ENCODE assay signal across 10 mouse cellular contexts in genomic region chr12:80344777-80345231, GRCm38 (mm10).
DNase-seq lines count a peak whose midpoint lies in the region; ATAC-seq and TF ChIP-seq lines count a peak whose summit lies in the region.
"Had no signal": no experiment of that assay in that cellular context is flagged by ENCODE, and none has a peak within 500 bp of the region (broad histone marks: within the 10 kb centered on the region; RNA-seq: fewer than 3 reads in every experiment).

No protein-coding gene starts in this region.

- no peaks in the 10 kb centered on the region for H3K9me3 ChIP-seq in forebrain, embryonic 13.5 days (replicated peaks)
- no peaks in the 10 kb centered on the region for H3K9me3 ChIP-seq in forebrain, embryonic 12.5 days
- no peaks in the 10 kb centered on the region for H3K9me3 ChIP-seq in lung, embryonic 14.5 days (ENCODE audit: low read depth, low read length)

- peak overlapping the region; percentile 66 for H3K27ac ChIP-seq in forebrain, embryonic 13.5 days
- H3K27ac ChIP-seq in forebrain, embryonic 12.5 days: no peak overlapping the region
- H3K27ac ChIP-seq in lung, embryonic 14.5 days (ENCODE audit: low read depth): peak overlapping the region; percentile 54; the same call in 1 of the 2 replicates

- peak; percentile 96 for DNase-seq in 3T3-L1 (ENCODE audit: low read depth, low spot score)
- DNase-seq in heart, adult 9 months (ENCODE audit: low spot score in 2 of 2): peak; percentile 36 to 44
- peak; percentile 89 for DNase-seq in lung, embryonic 14.5 days
- DNase-seq in right cerebral cortex, postnatal 25 days: no peak
- DNase-seq in ovary, postnatal 36 days (ENCODE audit: low spot score): no peak
- DNase-seq: cerebellum, adult 11 months had no signal

- H3K4me3 ChIP-seq in forebrain, embryonic 13.5 days: no peak overlapping the region
- H3K4me3 ChIP-seq in forebrain, embryonic 12.5 days (replicated peaks): no peak overlapping the region
- H3K4me3 ChIP-seq in lung, embryonic 14.5 days (ENCODE audit: low read depth, low read length): no peak overlapping the region

- no peaks in the 10 kb centered on the region for H3K27me3 ChIP-seq in forebrain, embryonic 13.5 days
- no peaks in the 10 kb centered on the region for H3K27me3 ChIP-seq in forebrain, embryonic 12.5 days
- no peaks in the 10 kb centered on the region for H3K27me3 ChIP-seq in lung, embryonic 14.5 days (ENCODE audit: insufficient read depth, low read length)
- H3K27me3 ChIP-seq: CH12.LX had no signal

- H3K4me1 ChIP-seq in forebrain, embryonic 13.5 days: peaks cover 17% of the 10 kb centered on the region
- peaks cover 6% of the 10 kb centered on the region for H3K4me1 ChIP-seq in forebrain, embryonic 12.5 days
- peaks cover 4% of the 10 kb centered on the region; the same call in 1 of the 2 replicates for H3K4me1 ChIP-seq in lung, embryonic 14.5 days (ENCODE audit: insufficient read depth)

- no peak overlapping the region for H3K9ac ChIP-seq in forebrain, embryonic 13.5 days
- no peak overlapping the region for H3K9ac ChIP-seq in forebrain, embryonic 12.5 days
- H3K9ac ChIP-seq in lung, embryonic 14.5 days: no peak overlapping the region

- peaks cover 18% of the 10 kb centered on the region for H3K36me3 ChIP-seq in forebrain, embryonic 13.5 days (ENCODE audit: poor library complexity, severe bottlenecking)
- peaks cover 21% of the 10 kb centered on the region for H3K36me3 ChIP-seq in forebrain, embryonic 12.5 days (replicated peaks)
- peaks cover 20% of the 10 kb centered on the region for H3K36me3 ChIP-seq in lung, embryonic 14.5 days (ENCODE audit: insufficient read depth)

- no peak for TF ChIP-seq CTCF in lung, embryonic 14.5 days (IDR thresholded peaks at IDR 0.05; ENCODE audit: low read depth)

- no peak overlapping the region for H3K4me2 ChIP-seq in forebrain, embryonic 13.5 days
- H3K4me2 ChIP-seq in forebrain, embryonic 12.5 days: no peak overlapping the region
- no peak overlapping the region for H3K4me2 ChIP-seq in lung, embryonic 14.5 days

- WGBS in forebrain, embryonic 13.5 days: 46% methylated on average over 6 of the region's 6 CpGs
- WGBS in forebrain, embryonic 12.5 days: 79% methylated on average over 6 of the region's 6 CpGs
- 34% methylated on average over 6 of the region's 6 CpGs for WGBS in lung, embryonic 14.5 days

- ATAC-seq in forebrain, embryonic 13.5 days: peak; percentile 73
- no peak for ATAC-seq in forebrain, embryonic 12.5 days (ENCODE audit: low FRiP score)
- peak; percentile 84 for ATAC-seq in lung, embryonic 14.5 days (ENCODE audit: insufficient read depth)
- ATAC-seq in granulocyte monocyte progenitor cell, adult 5-6 weeks (replicated peaks; ENCODE audit: poor library complexity, severe bottlenecking): no peak

Comparison
In these comparisons a context has a peak if more than half of its experiments do, and no peak if none do; other contexts are left out.
1. ATAC-seq: peak in forebrain, embryonic 13.5 days (single experiment) and lung, embryonic 14.5 days (single experiment); none in forebrain, embryonic 12.5 days (single experiment) and granulocyte monocyte progenitor cell, adult 5-6 weeks (single experiment).
2. DNase-seq: peak in 3T3-L1 (single experiment), heart, adult 9 months (2 of 2) and lung, embryonic 14.5 days (single experiment); none in right cerebral cortex, postnatal 25 days (single experiment) and ovary, postnatal 36 days (single experiment).